Mouse (Mus musculus): ENCODE measurements around the gene 9330159F19Rik. TPM values are rescaled to one million over a fixed set of nuclear protein-coding genes. Genes with fewer than 3 reads are reported as not detected.

Gene 9330159F19Rik
- total and polyA plus RNA-seq, 2 experiments from 2014 or later = 21.3 to 74.9 TPM

- Histone ChIP-seq H3K4me3 (ENCODE audit: low read depth, low read length) (no peak overlapping the region), H3K4me2 (ENCODE audit: low read depth, low read length, poor library complexity, severe bottlenecking) (no peak overlapping the region), H3K9ac (replicated peaks; ENCODE audit: low read length, poor library complexity, severe bottlenecking) (no peak overlapping the region), H3K36me3 (ENCODE audit: insufficient read depth, low read length) (peaks cover 32% of the 10 kb centered on the region), H3K27ac (ENCODE audit: low read depth, low read length) (no peak overlapping the region), H3K27me3 (ENCODE audit: insufficient read depth, low read length) (no peaks in the 10 kb centered on the region), H3K9me3 (ENCODE audit: low read length) (no peaks in the 10 kb centered on the region), H3K4me1 (ENCODE audit: insufficient read depth, low read length) (no peaks in the 10 kb centered on the region)
- DNase-seq (ENCODE audit: low spot score) = no peak
- ATAC-seq (ENCODE audit: low FRiP score) = no peak
- TF ChIP-seq CTCF (IDR thresholded peaks at IDR 0.05) = no peak
- WGBS = 92% methylated on average over 4 of the region's 4 CpGs
Observed at GRCm38 (mm10) chr10:29225329-29225728, 13.9 kb downstream of the 9330159F19Rik start.

DNA sequence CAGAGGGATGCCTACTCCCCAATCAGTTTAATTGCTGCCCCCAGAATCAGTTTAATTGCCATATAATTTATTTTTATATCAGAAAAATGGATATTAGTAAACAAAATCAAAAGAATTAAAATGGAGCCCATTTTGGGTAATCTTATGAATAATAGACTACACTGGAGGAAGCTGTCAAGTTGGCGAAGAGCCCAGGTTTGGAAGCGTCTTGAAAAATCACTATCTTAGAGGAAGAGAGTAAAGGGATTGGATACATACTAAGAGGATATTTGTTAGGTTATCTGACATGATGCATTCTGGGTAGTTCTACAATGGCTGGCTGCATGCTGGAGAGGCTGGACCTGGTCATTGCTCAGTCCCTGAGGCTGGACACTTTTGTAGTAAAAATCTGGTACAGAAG, 19.8 kb downstream of the 9330159F19Rik start:
- Histone ChIP-seq H3K4me1 (ENCODE audit: insufficient read depth, low read length) (no peaks in the 10 kb centered on the region), H3K9ac (replicated peaks; ENCODE audit: low read length, poor library complexity, severe bottlenecking) (no peak overlapping the region), H3K36me3 (ENCODE audit: insufficient read depth, low read length) (peaks cover 7% of the 10 kb centered on the region; the same call in 1 of the 2 replicates), H3K27ac (ENCODE audit: low read depth, low read length) (no peak overlapping the region), H3K27me3 (ENCODE audit: insufficient read depth, low read length) (no peaks in the 10 kb centered on the region), H3K4me3 (ENCODE audit: low read depth, low read length) (no peak overlapping the region), H3K9me3 (ENCODE audit: low read length) (no peaks in the 10 kb centered on the region), H3K4me2 (ENCODE audit: low read depth, low read length, poor library complexity, severe bottlenecking) (no peak overlapping the region)
- no peak for TF ChIP-seq CTCF (IDR thresholded peaks at IDR 0.05)
- DNase-seq (ENCODE audit: low spot score) (no peak), ATAC-seq (ENCODE audit: low FRiP score) (no peak)
- 72% methylated on average over 2 of the region's 2 CpGs for WGBS

Other genes with a start within 250 kb of the 9330159F19Rik start
- gene 2310057J18Rik, start 225.3 kb upstream of the 9330159F19Rik start, total RNA-seq (2014; rRNA removed) = not detected in 2 replicates
- gene 2310057J18Rik, start 225.3 kb upstream of the 9330159F19Rik start, polyA plus RNA-seq (2015; fragmentation: Nextera tagmentation; extraction: Ambion mirVana) = not detected in 2 replicates
- gene Soga3, start 67.8 kb upstream of the 9330159F19Rik start, total RNA-seq (2014; rRNA removed) = 156 and 164 TPM in 2 replicates
- 131 and 160 TPM in 2 replicates for gene Soga3, start 67.8 kb upstream of the 9330159F19Rik start, polyA plus RNA-seq (2015; fragmentation: Nextera tagmentation; extraction: Ambion mirVana)
- 14.9 and 20.6 TPM in 2 replicates for gene Gm49353, start 12.7 kb upstream of the 9330159F19Rik start, total RNA-seq (2014; rRNA removed)
- 11.7 and 15.0 TPM in 2 replicates for gene Gm49353, start 12.7 kb upstream of the 9330159F19Rik start, polyA plus RNA-seq (2015; fragmentation: Nextera tagmentation; extraction: Ambion mirVana)
- gene Echdc1, start 101.6 kb downstream of the 9330159F19Rik start, total RNA-seq (2014; rRNA removed) = 11.4 and 15.3 TPM in 2 replicates
- gene Echdc1, start 101.6 kb downstream of the 9330159F19Rik start, polyA plus RNA-seq (2015; fragmentation: Nextera tagmentation; extraction: Ambion mirVana) = 26.2 and 28.6 TPM in 2 replicates
- 45.2 and 57.0 TPM in 2 replicates for gene Rnf146, start 150.8 kb downstream of the 9330159F19Rik start, total RNA-seq (2014; rRNA removed)
- 58.1 and 62.6 TPM in 2 replicates for gene Rnf146, start 150.8 kb downstream of the 9330159F19Rik start, polyA plus RNA-seq (2015; fragmentation: Nextera tagmentation; extraction: Ambion mirVana)